Mouse (Mus musculus): ENCODE measurements at regions not wholly inside any gene's neighbourhood (a gene's known extent, or its start where the extent isn't known, plus 50 kb on each side); places are given as distances from the start of the nearest gene placed in this dataset.

- DNase-seq = no peak
These were observed 136.5 kb downstream of the Gpat3 start for GRCm38 (mm10) chr5:100981849-100982572.

DNA sequence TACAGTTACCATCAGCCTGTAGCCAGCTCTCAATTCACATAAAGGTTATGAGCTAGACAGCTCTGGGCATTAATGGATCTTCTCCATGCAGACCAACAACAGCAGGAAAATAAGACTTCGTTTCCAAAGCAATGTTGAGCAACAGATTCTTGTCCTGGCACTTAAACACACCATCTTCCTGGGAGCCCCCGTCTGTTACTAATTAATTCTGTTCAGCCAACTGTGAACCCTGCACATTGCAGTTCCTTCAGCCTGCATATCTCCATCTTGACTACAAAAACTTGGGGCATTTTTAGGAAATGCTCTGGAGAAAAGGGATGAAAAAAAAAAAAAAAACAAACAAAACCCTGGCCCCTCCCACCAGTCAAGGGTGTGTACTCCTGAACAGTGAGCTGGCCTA, 131.2 kb downstream of the Gpat3 start:
- no peak for DNase-seq

DNA sequence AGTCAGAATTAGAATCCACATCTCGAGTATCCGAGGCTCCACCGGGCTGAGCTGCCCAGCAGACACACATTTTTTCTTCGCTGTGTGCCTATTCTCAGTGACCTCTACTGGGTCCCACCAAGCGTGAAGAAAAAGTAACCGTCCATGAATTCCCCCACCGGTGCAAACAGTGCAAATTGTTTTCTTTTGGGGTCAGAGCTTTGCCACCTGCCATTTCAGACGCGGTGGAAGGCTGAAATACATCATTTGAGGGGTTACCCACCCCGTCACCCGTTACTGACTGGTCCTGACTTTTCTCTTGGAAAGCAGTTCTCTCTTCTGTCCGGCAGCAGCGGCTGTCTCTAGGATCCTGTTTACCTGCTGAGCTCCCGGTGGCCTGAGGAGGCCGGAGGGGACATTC, 105.7 kb downstream of the Gpat3 start:
- no peak for DNase-seq

Data from cerebellum, adult 9-11 months (tissue).